Mouse (Mus musculus) heart, postnatal 0 days (tissue): ENCODE measurements around the gene Cyp11a1.

Source experiments
- CTCF ChIP-seq: IDR thresholded peaks from 2 replicates; pipeline ENCODE4 v1.5.1; 2016; ENCODE audit warnings: antibody characterized with exemption, control low read depth, low read depth
- EP300 ChIP-seq: IDR thresholded peaks from 2 replicates; pipeline ENCODE4 v1.6.1; 2016; ENCODE audit warnings: antibody characterized with exemption, low read depth

GRCm38 (mm10) chr9:58065532-58065931 is 59.3 kb downstream of the Cyp11a1 start:
- TF ChIP-seq CTCF (no peak), EP300 (no peak)
